Mouse (Mus musculus) ES-Bruce4 (cell line): Measurements from ENCODE around the gene BC049352.

Experiments
- CTCF ChIP-seq: IDR thresholded peaks from one replicate; pipeline ENCODE4 v1.8.1; 2011; ENCODE audit warnings: low read depth, low read length
- EP300 ChIP-seq: IDR thresholded peaks from 2 replicates; pipeline ENCODE4 v1.6.1; 2011; ENCODE audit warnings: low read depth, low read length; ENCODE audit not compliant: insufficient read depth
- POLR2A ChIP-seq: IDR thresholded peaks from one replicate; pipeline ENCODE4 v1.8.1; 2011; ENCODE audit warnings: low read length; ENCODE audit not compliant: insufficient read depth

DNA sequence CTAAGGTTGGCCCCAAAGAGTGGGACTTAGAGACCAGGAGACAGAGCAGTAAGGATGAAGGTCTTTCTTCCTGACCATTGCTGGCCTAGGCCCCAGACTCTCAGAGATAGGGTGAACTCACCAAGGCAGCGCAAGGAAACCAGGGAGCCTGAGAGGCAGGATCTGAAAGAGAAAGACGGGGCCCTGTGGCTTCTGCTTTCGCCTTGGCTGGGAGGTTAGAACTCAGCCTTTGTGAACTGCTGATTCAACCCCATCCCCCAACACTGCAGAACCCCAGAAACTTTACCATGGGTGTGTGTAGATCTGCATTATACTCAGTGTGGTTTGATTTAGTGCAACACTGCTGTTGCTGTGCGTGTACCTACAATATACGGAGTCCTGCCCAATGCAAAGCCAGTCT lies 2.5 kb upstream of the BC049352 start:
- TF ChIP-seq EP300, result no peak
- no peak for TF ChIP-seq CTCF
- TF ChIP-seq POLR2A, result no peak
